Mouse (Mus musculus) olfactory bulb, adult 2 months (tissue): ENCODE data around the gene Pabpn1l. TPM values are rescaled to one million over a fixed set of nuclear protein-coding genes. Genes with fewer than 3 reads are reported as not detected.

ENCODE experiments used
- H3K27ac ChIP-seq: fragments of 200-500 bp; 2 replicates; pipeline ENCODE4 v1.5.1; 2012; ENCODE audit warnings: low read depth, low read length; ENCODE audit not compliant: insufficient read depth
- H3K4me1 ChIP-seq: fragments of 200-500 bp; 2 replicates; pipeline ENCODE4 v1.6.1; 2012; ENCODE audit warnings: low read length; ENCODE audit not compliant: control insufficient read depth, insufficient read depth
- H3K4me3 ChIP-seq: fragments of 200-500 bp; 2 replicates; pipeline ENCODE4 v1.5.1; 2012; ENCODE audit warnings: mild to moderate bottlenecking, low read depth, low read length, moderate library complexity; ENCODE audit not compliant: insufficient read depth
- CTCF ChIP-seq: fragments of 200-500 bp; IDR thresholded peaks from 2 replicates; pipeline ENCODE4 v1.5.1; 2012; ENCODE audit warnings: low read depth, mild to moderate bottlenecking, low read length, moderate library complexity; ENCODE audit not compliant: insufficient read depth
- POLR2A ChIP-seq: fragments of 200-500 bp; IDR thresholded peaks from 2 replicates; pipeline ENCODE4 v1.6.1; 2012; ENCODE audit warnings: mild to moderate bottlenecking, low read depth, low read length, moderate library complexity; ENCODE audit not compliant: insufficient read depth
- WGBS: fragments of 180-500 bp; shearing (Covaris S2); methylation state at CpG from one replicate; pipeline ENCODE4 v1.1.7; 2018; 5-methylcytosine and 5-hydroxymethylcytosine counted together
- polyA plus RNA-seq: library from polyadenylated mRNA; stranded (reverse); fragments of >200 nt; gene quantifications from 2 replicates; pipeline ENCODE4 v1.2.4, GENCODE M21; 2012; ENCODE audit warnings: low replicate concordance; ENCODE audit not compliant: missing spikeins, insufficient read depth, insufficient read length

The Pabpn1l gene
- polyA plus RNA-seq, 1 experiment, result not detected

DNA sequence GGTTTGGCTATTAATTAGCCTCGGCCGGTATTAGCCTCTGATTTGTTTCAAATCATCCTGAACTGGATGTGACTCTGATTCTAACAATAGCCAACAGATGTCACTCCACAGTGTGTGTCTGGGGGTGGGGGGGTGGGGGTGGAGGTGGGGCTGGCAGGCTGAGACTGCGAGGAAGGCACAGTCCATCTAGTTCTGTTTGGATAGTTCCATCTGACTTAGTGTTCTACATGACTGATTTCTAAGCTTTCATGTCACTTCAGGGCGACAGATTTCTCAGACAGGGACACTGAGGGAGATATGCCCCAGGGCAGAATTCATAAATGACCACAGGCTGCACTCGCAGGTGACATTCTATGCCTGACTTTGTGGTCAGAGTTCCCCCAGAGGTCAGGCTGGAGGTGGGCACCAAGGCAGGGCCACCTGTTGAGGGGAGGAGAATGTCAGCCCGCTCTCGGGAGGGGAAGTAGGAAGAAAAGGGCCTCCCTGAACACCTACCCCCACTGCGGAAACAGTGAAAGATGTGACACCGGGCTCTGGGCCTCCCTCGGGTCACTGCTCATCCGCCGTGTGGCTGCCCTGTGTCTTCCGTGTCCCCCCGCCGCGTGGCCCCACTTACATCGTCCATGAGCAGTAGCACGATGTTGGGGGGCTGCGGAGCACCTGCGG is 11.8 kb downstream of the Pabpn1l start:
- WGBS, result 6% methylated on average over 20 of the region's 20 CpGs
- peaks cover 11% of the 10 kb centered on the region; the same call in 1 of the 2 replicates for H3K4me1 ChIP-seq
- peak overlapping the region; percentile 74 for H3K4me3 ChIP-seq
- no peak for TF ChIP-seq CTCF
- no peak for TF ChIP-seq POLR2A
- H3K27ac ChIP-seq, result no peak overlapping the region

DNA sequence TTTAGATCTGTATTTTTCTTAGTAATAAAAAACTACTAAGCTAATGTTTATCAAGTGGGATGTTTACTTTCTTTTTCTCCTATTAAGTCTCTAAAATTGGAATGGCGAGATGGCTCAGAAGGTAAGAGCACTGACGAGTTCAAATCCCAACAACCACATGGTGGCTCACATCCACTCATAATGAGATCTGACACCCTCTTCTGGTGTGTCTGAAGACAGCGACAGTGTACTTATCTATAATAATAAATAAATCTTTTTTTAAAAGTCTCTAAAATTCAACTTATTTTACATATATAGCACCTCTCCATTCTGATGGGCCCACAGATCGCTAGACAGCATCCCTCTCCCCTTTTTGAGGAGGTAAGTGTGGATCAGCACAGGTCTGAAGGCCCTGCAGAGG is 12.3 kb downstream of the Pabpn1l start:
- TF ChIP-seq POLR2A (no peak), CTCF (no peak)
- Histone ChIP-seq H3K4me3 (no peak overlapping the region), H3K4me1 (peaks cover 14% of the 10 kb centered on the region; the same call in 1 of the 2 replicates), H3K27ac (no peak overlapping the region)
- WGBS, result 46% methylated on average over 4 of the region's 4 CpGs

DNA sequence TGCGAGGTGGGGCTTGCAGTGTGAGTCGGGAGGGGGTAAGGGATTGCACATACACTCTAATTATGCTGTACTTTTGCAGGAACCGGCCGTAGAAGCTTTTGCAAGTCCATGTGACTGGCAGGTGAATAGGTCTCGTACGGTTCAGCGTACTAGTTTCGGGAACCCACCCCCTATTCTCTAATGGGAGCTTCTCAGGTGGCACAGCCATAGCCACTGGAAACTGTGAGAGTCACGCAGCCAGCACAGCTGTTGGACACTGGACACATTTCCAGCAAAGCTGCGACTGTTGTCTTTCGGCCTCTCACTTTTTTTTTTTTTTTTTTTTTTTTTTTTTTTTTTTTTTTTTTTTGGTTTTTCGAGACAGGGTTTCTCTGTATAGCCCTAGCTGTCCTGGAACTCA is 15.7 kb downstream of the Pabpn1l start:
- no peak overlapping the region for H3K27ac ChIP-seq
- 72% methylated on average over 11 of the region's 12 CpGs for WGBS
- H3K4me3 ChIP-seq, result no peak overlapping the region
- no peak for TF ChIP-seq POLR2A
- no peak for TF ChIP-seq CTCF
- H3K4me1 ChIP-seq, result peaks cover 15% of the 10 kb centered on the region

DNA sequence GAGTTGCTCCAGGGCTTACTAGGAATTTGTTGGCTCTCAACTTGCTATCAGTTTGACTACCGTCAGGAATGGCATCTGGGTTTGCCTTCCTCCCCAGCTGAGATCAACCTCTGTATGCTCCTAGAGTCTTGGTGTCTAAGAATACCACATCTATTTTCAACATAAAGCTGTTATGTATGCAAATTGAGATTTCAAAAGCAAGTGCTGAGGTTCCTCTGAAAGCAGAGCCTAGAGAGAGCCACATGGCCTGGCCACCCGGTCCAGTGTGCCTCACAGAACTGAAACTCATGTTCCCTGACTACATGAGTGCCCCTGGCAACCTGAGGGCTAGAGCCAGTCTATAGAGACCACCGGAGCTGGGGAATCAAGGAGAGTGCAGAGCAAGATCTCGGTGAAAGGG is 17.2 kb downstream of the Pabpn1l start:
- 62% methylated on average over 4 of the region's 4 CpGs for WGBS
- Histone ChIP-seq H3K27ac (no peak overlapping the region), H3K4me1 (peaks cover 11% of the 10 kb centered on the region), H3K4me3 (no peak overlapping the region)
- no peak for TF ChIP-seq POLR2A

DNA sequence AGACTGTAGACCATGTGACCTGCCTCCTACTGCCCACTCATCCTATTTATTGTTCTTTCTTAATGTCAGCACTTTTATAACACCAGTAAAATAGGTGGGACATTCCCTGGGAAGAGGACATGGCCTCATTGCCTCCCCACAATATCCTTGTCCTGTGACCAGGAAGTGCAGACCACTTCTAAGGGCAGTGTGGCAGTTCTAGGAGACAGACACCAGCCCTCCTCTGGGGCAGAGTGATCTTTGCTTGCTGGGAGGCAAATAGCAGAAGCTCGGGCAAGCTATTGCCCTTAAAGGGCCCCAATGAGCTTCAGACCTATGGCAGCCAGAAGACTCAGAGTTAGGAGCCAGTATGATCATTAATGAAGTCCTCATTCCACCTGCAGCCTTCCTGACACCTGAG is 17.9 kb downstream of the Pabpn1l start:
- no peak overlapping the region for H3K27ac ChIP-seq
- 75% methylated on average over 1 of the region's 1 CpGs for WGBS

DNA sequence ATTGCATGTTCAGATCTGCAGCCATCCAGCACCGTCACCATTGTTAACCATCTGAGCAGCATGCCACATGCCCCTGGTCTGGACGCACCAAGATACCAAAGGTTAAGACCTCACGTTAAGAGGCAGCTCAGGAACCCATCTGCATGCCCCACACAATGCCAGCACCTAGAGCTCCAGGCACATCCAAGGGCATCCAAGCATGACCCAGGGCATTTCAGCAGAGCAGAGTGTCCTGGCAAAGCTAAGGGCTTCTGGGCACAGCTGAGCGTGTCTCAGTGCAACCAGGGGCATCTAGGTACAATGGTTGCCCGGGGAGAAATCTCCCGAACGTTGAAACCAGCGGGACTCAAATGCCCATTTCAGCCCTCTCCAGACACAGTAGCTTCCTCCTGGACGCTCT is 21.9 kb downstream of the Pabpn1l start:
- H3K27ac ChIP-seq, result no peak overlapping the region
- no peak for TF ChIP-seq CTCF
- TF ChIP-seq POLR2A, result no peak
- WGBS, result 92% methylated on average over 9 of the region's 9 CpGs
- no peak overlapping the region for H3K4me3 ChIP-seq
- peaks cover 11% of the 10 kb centered on the region for H3K4me1 ChIP-seq

More for the DNA sequence above, 17.9 kb downstream of the Pabpn1l start:
- TF ChIP-seq CTCF, result no peak
- no peak for TF ChIP-seq POLR2A
- H3K4me1 ChIP-seq, result peaks cover 11% of the 10 kb centered on the region
- H3K4me3 ChIP-seq, result no peak overlapping the region

DNA sequence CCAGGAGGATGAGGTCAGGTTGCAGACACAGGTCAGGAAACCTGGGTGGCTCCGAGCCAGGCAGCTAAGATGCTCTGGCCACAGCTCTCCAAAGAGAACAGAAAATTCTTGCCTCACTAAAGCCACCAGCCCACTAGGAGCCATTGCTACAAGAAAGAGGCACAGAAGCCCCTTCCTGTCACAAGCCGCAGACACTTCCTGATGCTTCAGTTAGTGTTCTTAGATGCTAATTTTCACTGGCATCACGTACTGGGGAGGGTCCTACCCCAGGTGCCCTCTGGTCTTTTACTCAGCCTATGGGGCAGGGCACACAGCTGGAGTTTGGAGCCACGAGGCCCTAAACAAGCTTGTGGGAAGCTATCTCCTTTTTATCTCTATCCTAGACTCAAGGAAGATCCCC is 26.5 kb downstream of the Pabpn1l start:
- 68% methylated on average over 4 of the region's 4 CpGs for WGBS
- Histone ChIP-seq H3K4me1 (peaks cover 18% of the 10 kb centered on the region), H3K4me3 (no peak overlapping the region), H3K27ac (no peak overlapping the region)
- TF ChIP-seq CTCF, result no peak
- no peak for TF ChIP-seq POLR2A

DNA sequence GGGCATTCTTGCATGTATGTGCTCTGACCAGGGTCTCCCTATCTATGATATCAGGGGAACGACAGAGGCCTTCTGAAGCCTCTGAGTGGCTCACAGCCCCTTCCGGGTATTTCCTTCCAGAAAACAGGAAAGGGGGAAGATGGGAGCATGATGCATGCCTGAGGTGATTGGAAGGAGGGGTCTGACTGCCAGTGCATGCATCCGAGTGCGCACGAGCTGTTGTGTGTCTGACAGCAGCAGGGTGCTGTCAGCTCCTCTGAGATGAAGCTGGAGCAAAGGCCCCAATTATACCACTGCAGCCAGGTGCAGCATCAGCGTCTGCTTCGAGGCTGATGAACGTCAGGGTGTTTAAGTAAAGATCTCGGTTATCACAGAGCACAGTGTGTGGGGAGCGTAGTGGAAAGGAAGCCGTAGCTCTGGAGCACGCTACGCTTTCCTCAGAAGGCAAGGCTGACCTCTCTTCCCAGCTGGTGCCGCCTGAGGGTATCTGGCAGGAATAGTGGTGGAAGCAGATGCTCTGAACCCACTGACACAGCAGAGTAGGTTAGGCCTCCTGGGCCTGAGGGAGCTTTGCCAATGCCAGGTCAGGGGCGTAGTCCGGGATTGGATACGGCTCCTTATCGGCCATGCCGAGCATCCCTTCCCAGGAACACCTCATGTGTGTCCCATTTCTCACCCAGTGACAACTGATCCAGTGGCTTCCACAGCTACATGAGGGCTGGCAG is 28.6 kb downstream of the Pabpn1l start:
- H3K27ac ChIP-seq, result peak overlapping the region; percentile 45
- H3K4me3 ChIP-seq, result no peak overlapping the region
- 53% methylated on average over 19 of the region's 19 CpGs for WGBS
- H3K4me1 ChIP-seq, result peaks cover 18% of the 10 kb centered on the region
- TF ChIP-seq POLR2A, result no peak

DNA sequence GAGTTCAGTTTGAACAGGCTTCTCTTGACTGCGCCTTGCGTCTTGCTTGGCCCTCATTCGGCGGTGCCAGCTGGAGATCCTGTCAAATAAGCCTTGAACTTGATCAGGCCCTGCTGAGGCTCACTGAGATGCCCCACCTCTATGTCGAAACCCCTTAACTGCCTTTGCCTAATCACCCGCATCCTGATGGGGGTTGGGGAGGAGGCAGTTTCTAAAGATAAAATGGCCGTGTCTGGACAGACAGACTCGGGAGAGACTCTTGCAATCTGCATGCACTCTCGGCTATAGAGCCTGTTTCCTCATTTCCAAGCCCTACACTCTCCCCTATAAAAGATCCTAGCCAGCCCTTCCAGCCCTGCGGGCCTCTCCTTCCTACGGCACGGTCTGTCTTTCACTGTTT is 29.3 kb downstream of the Pabpn1l start:
- TF ChIP-seq CTCF (no peak), POLR2A (no peak)
- peaks cover 18% of the 10 kb centered on the region for H3K4me1 ChIP-seq
- H3K27ac ChIP-seq, result no peak overlapping the region
- no peak overlapping the region for H3K4me3 ChIP-seq
- WGBS, result 81% methylated on average over 12 of the region's 12 CpGs

DNA sequence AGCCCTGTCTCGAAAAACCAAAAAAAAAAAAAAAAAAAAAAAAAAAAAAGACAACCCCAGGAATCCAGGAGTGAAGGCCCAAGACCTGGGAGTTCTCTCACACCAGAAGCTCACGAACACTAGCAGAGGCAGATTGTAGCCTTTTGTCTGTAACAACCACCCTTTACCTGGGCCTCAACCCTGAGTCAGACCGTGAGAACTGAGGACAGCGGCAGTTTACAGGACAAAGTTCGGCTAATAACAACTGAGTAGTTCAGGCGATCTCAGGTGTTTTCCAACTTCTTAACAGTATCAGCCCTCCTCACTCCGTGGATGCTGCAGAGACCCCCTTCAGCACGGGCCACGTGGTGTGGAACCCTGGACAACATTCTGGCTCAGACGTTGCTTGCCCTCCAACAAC is 35.8 kb downstream of the Pabpn1l start:
- Histone ChIP-seq H3K4me3 (no peak overlapping the region), H3K27ac (no peak overlapping the region), H3K4me1 (no peaks in the 10 kb centered on the region)
- WGBS, result 88% methylated on average over 10 of the region's 10 CpGs
- TF ChIP-seq CTCF (no peak), POLR2A (no peak)
